ENCODE assay signal across 19 mouse cellular contexts in genomic region chr7:92321786-92322185, GRCm38 (mm10).
DNase-seq lines count a peak whose midpoint lies in the region; ATAC-seq and TF ChIP-seq lines count a peak whose summit lies in the region.
"Had no signal": no experiment of that assay in that cellular context is flagged by ENCODE, and none has a peak within 500 bp of the region (broad histone marks: within the 10 kb centered on the region; RNA-seq: fewer than 3 reads in every experiment).

No protein-coding gene starts in this region.

- no peak overlapping the region for H3K4me2 ChIP-seq in hindbrain, embryonic 12.5 days (replicated peaks)
- H3K4me2 ChIP-seq in lung, embryonic 14.5 days, result no peak overlapping the region
- no peak overlapping the region for H3K4me2 ChIP-seq in hindbrain, embryonic 16.5 days (ENCODE audit: low read length)
- H3K4me2 ChIP-seq: forebrain, embryonic 13.5 days; heart, embryonic 11.5 days; heart, embryonic 15.5 days had no signal

- no peaks in the 10 kb centered on the region for H3K36me3 ChIP-seq in hindbrain, embryonic 12.5 days
- H3K36me3 ChIP-seq in hindbrain, embryonic 10.5 days, result no peaks in the 10 kb centered on the region
- H3K36me3 ChIP-seq in lung, embryonic 14.5 days (ENCODE audit: insufficient read depth), result no peaks in the 10 kb centered on the region
- no peaks in the 10 kb centered on the region for H3K36me3 ChIP-seq in hindbrain, embryonic 16.5 days (ENCODE audit: control insufficient read depth, insufficient read depth, low read length)
- H3K36me3 ChIP-seq: embryonic facial prominence, embryonic 10.5 days; heart, embryonic 15.5 days had no signal

- H3K9ac ChIP-seq in hindbrain, embryonic 12.5 days, result no peak overlapping the region
- no peak overlapping the region for H3K9ac ChIP-seq in lung, embryonic 14.5 days
- H3K9ac ChIP-seq in hindbrain, embryonic 16.5 days (ENCODE audit: low read depth, low read length), result no peak overlapping the region
- H3K9ac ChIP-seq: forebrain, embryonic 13.5 days; forebrain, postnatal 0 days; heart, embryonic 15.5 days had no signal

- H3K27ac ChIP-seq in hindbrain, embryonic 12.5 days, result 0 out of 2 replicates have a peak overlapping the region, but pooled peaks have one; percentile 30
- no peak overlapping the region for H3K27ac ChIP-seq in hindbrain, embryonic 10.5 days
- H3K27ac ChIP-seq in lung, embryonic 14.5 days (ENCODE audit: low read depth), result no peak overlapping the region
- H3K27ac ChIP-seq in hindbrain, embryonic 16.5 days (ENCODE audit: low read depth, low read length), result 0 out of 2 replicates have a peak overlapping the region, but pooled peaks have one; percentile 20
- H3K27ac ChIP-seq: embryonic facial prominence, embryonic 10.5 days; forebrain, embryonic 13.5 days; heart, adult 2 months; heart, embryonic 15.5 days had no signal

- H3K4me1 ChIP-seq in hindbrain, embryonic 12.5 days, result peaks cover 9% of the 10 kb centered on the region; the same call in 1 of the 2 replicates
- peaks cover 10% of the 10 kb centered on the region; the same call in 1 of the 2 replicates for H3K4me1 ChIP-seq in hindbrain, embryonic 10.5 days (replicated peaks)
- H3K4me1 ChIP-seq in lung, embryonic 14.5 days (ENCODE audit: insufficient read depth), result no peaks in the 10 kb centered on the region
- H3K4me1 ChIP-seq in hindbrain, embryonic 16.5 days (ENCODE audit: control insufficient read depth, insufficient read depth, low read depth, low read length), result peaks cover 11% of the 10 kb centered on the region
- H3K4me1 ChIP-seq: embryonic facial prominence, embryonic 10.5 days; forebrain, embryonic 13.5 days; heart, embryonic 15.5 days had no signal

- H3K9me3 ChIP-seq in hindbrain, embryonic 12.5 days (replicated peaks), result no peaks in the 10 kb centered on the region
- no peaks in the 10 kb centered on the region for H3K9me3 ChIP-seq in hindbrain, embryonic 10.5 days
- no peaks in the 10 kb centered on the region for H3K9me3 ChIP-seq in lung, embryonic 14.5 days (ENCODE audit: low read depth, low read length)
- H3K9me3 ChIP-seq in hindbrain, embryonic 16.5 days (ENCODE audit: control insufficient read depth, low read length), result no peaks in the 10 kb centered on the region
- H3K9me3 ChIP-seq: embryonic facial prominence, embryonic 10.5 days; forebrain, embryonic 13.5 days; heart, embryonic 15.5 days had no signal

- no peak overlapping the region for H3K4me3 ChIP-seq in hindbrain, embryonic 12.5 days
- H3K4me3 ChIP-seq in hindbrain, embryonic 10.5 days, result no peak overlapping the region
- H3K4me3 ChIP-seq in lung, embryonic 14.5 days (ENCODE audit: low read depth, low read length), result no peak overlapping the region
- no peak overlapping the region for H3K4me3 ChIP-seq in hindbrain, embryonic 16.5 days (ENCODE audit: low read length)
- H3K4me3 ChIP-seq: embryonic facial prominence, embryonic 10.5 days; forebrain, embryonic 13.5 days; heart, adult 2 months; heart, embryonic 15.5 days had no signal

- WGBS in hindbrain, embryonic 12.5 days, result 74% methylated on average over 2 of the region's 2 CpGs
- WGBS in hindbrain, embryonic 10.5 days, result 86% methylated on average over 2 of the region's 2 CpGs
- WGBS in lung, embryonic 14.5 days, result 28% methylated on average over 2 of the region's 2 CpGs
- WGBS in hindbrain, embryonic 16.5 days, result 80% methylated on average over 2 of the region's 2 CpGs

- no peaks in the 10 kb centered on the region for H3K27me3 ChIP-seq in hindbrain, embryonic 12.5 days
- no peaks in the 10 kb centered on the region for H3K27me3 ChIP-seq in hindbrain, embryonic 10.5 days (ENCODE audit: insufficient read depth, poor library complexity, severe bottlenecking)
- no peaks in the 10 kb centered on the region for H3K27me3 ChIP-seq in lung, embryonic 14.5 days (ENCODE audit: insufficient read depth, low read length)
- no peaks in the 10 kb centered on the region for H3K27me3 ChIP-seq in hindbrain, embryonic 16.5 days (replicated peaks; ENCODE audit: control insufficient read depth, insufficient read depth, low read length)
- H3K27me3 ChIP-seq: forebrain, embryonic 13.5 days; heart, embryonic 15.5 days had no signal

- no peak for ATAC-seq in hindbrain, embryonic 12.5 days (ENCODE audit: low FRiP score)
- ATAC-seq in lung, embryonic 14.5 days (ENCODE audit: insufficient read depth), result peak; percentile 88
- ATAC-seq in hindbrain, embryonic 16.5 days, result no peak
- ATAC-seq: forebrain, embryonic 13.5 days; forebrain, postnatal 0 days had no signal

- no peak for DNase-seq in hindbrain, embryonic 10.5 days (ENCODE audit: low spot score)
- DNase-seq in lung, embryonic 14.5 days, result peak; percentile 70
- no peak for DNase-seq in lung, postnatal 25 days (ENCODE audit: low spot score)
- DNase-seq in lung, postnatal 36 days, result peak; percentile 20
- DNase-seq in adrenal gland, postnatal 14 days, result no peak
- DNase-seq in thymus, postnatal 14 days, result no peak
- DNase-seq: adrenal gland, postnatal 10 days; cerebellum, adult 11-12 months; cerebellum, postnatal 10 days; forebrain, postnatal 0 days; gastrocnemius, postnatal 14 days; heart, adult 2 months; heart, postnatal 14 days had no signal

- TF ChIP-seq CTCF in lung, embryonic 14.5 days (IDR thresholded peaks at IDR 0.05; ENCODE audit: low read depth), result no peak

Comparison
In these comparisons a context has a peak if more than half of its experiments do, and no peak if none do; other contexts are left out.
1. H3K27ac ChIP-seq: peak in hindbrain, embryonic 12.5 days (single experiment) and hindbrain, embryonic 16.5 days (single experiment); none in hindbrain, embryonic 10.5 days (single experiment) and lung, embryonic 14.5 days (single experiment).
2. DNase-seq: peak in lung, embryonic 14.5 days (single experiment) and lung, postnatal 36 days (single experiment); none in hindbrain, embryonic 10.5 days (single experiment), lung, postnatal 25 days (single experiment), adrenal gland, postnatal 14 days (single experiment) and thymus, postnatal 14 days (single experiment).